Mouse (Mus musculus): Measurements from ENCODE around the gene Lrp4.

DNA sequence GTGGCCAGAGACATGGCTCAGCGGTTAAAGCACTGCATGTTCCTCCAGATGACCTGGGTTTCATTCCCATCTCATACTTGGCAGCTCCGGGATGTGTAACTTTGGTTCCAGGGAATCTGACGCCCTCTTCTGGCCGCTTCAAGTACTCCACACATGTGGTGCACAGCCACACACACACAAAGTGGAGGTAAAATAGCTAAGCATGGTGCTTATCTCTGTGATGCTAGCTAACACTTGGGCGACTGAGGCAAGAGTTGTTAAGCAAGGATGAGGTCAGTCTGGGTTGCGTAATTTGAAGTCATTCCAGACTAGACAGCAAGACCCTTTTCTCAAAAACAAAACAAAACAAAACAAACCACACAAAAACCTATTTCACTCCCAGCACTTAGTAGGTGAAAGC is 2.8 kb downstream of the Lrp4 start:
- TF ChIP-seq CTCF (conservative IDR thresholded peaks at IDR 0.05; ENCODE audit: low read length) (peak; percentile 56), NANOG (IDR thresholded peaks at IDR 0.05; ENCODE audit: borderline replicate concordance, low read length) (no peak), POU5F1 (IDR thresholded peaks at IDR 0.05; ENCODE audit: borderline replicate concordance, low read length) (no peak)

Measured in E14TG2a.4 (cell line).